Mouse (Mus musculus) heart, embryonic 10.5 days (tissue): ENCODE measurements around the gene Hmcn1. TPM values are rescaled to one million over a fixed set of nuclear protein-coding genes. Genes with fewer than 3 reads are reported as not detected.

Experiments used
- DNase-seq: peaks from one replicate; pipeline ENCODE4 v3.0.0-alpha.2; 2017; ENCODE audit warnings: low spot score
- H3K27ac ChIP-seq: fragments of 300-500 bp; sonication (generic); 2 replicates; pipeline ENCODE4 v1.5.1; 2016; ENCODE audit warnings: mild to moderate bottlenecking
- H3K27me3 ChIP-seq: fragments of 300-500 bp; sonication (generic); 2 replicates; pipeline ENCODE4 v1.6.1; 2016; ENCODE audit warnings: mild to moderate bottlenecking; ENCODE audit not compliant: poor library complexity, insufficient read depth, severe bottlenecking
- H3K36me3 ChIP-seq: fragments of 300-500 bp; sonication (generic); 2 replicates; pipeline ENCODE4 v1.6.1; 2016; ENCODE audit warnings: mild to moderate bottlenecking, moderate library complexity
- H3K4me1 ChIP-seq: fragments of 300-500 bp; sonication (generic); 2 replicates; pipeline ENCODE4 v1.6.1; 2016; ENCODE audit warnings: mild to moderate bottlenecking
- H3K4me3 ChIP-seq: fragments of 300-500 bp; sonication (generic); 2 replicates; pipeline ENCODE4 v1.5.1; 2016; ENCODE audit warnings: mild to moderate bottlenecking, moderate library complexity
- H3K9me3 ChIP-seq: fragments of 300-500 bp; sonication (generic); 2 replicates; pipeline ENCODE4 v1.6.1; 2016; ENCODE audit warnings: mild to moderate bottlenecking, moderate library complexity
- WGBS: fragments of 180-500 bp; shearing (Covaris S2); methylation state at CpG from one replicate; pipeline ENCODE4 v1.1.7; 2016; 5-methylcytosine and 5-hydroxymethylcytosine counted together
- polyA plus RNA-seq: library from polyadenylated mRNA; unstranded; fragments of >200 nt; fragmentation: Nextera tagmentation; extraction: Ambion mirVana; gene quantifications from 2 replicates; pipeline ENCODE4 v1.2.1, GENCODE M21; 2016

Gene Hmcn1
- 8.0 and 8.8 TPM in 2 replicates for polyA plus RNA-seq

GRCm38 (mm10) chr1:150993162-150994064 is at the start of gene Hmcn1:
Gene Hmcn1, minus strand, starts transcription at chr1:150993435.
- Histone ChIP-seq H3K27ac (peak within 1 kb of the TSS; percentile 95), H3K4me1 (peaks cover 22% of the 10 kb centered on the region; the same call in 1 of the 2 replicates), H3K36me3 (no peaks in the 10 kb centered on the region), H3K27me3 (no peaks in the 10 kb centered on the region), H3K4me3 (peak within 1 kb of the TSS; percentile 78), H3K9me3 (no peaks in the 10 kb centered on the region)
- peak; percentile 91 for DNase-seq
- under 1% methylated on average over 38 of the region's 38 CpGs for WGBS

- DNase-seq = no peak
- Histone ChIP-seq H3K9me3 (no peaks in the 10 kb centered on the region), H3K27me3 (no peaks in the 10 kb centered on the region), H3K36me3 (no peaks in the 10 kb centered on the region), H3K27ac (peak overlapping the region; percentile 64; the same call in 1 of the 2 replicates), H3K4me3 (peak overlapping the region; percentile 29; the same call in 1 of the 2 replicates), H3K4me1 (peaks cover 10% of the 10 kb centered on the region; the same call in 1 of the 2 replicates)
- 41% methylated on average over 18 of the region's 18 CpGs for WGBS
These were observed 47.9 kb upstream of the Hmcn1 start for GRCm38 (mm10) chr1:151040945-151041649.

- Histone ChIP-seq H3K27me3 (no peaks in the 10 kb centered on the region), H3K4me3 (no peak overlapping the region), H3K9me3 (no peaks in the 10 kb centered on the region), H3K36me3 (no peaks in the 10 kb centered on the region), H3K27ac (peak overlapping the region; percentile 64), H3K4me1 (peaks cover 10% of the 10 kb centered on the region; the same call in 1 of the 2 replicates)
- DNase-seq = no peak
- 66% methylated on average over 7 of the region's 7 CpGs for WGBS
These were observed 47.1 kb upstream of the Hmcn1 start for GRCm38 (mm10) chr1:151040290-151040689.

- WGBS = 66% methylated on average over 4 of the region's 4 CpGs
- Histone ChIP-seq H3K4me3 (no peak overlapping the region), H3K4me1 (peaks cover 10% of the 10 kb centered on the region; the same call in 1 of the 2 replicates), H3K27ac (no peak overlapping the region), H3K9me3 (no peaks in the 10 kb centered on the region), H3K27me3 (no peaks in the 10 kb centered on the region), H3K36me3 (no peaks in the 10 kb centered on the region)
- DNase-seq = no peak
These were observed 46.0 kb upstream of the Hmcn1 start for GRCm38 (mm10) chr1:151039189-151039588.

- Histone ChIP-seq H3K27ac (no peak overlapping the region), H3K4me3 (no peak overlapping the region), H3K4me1 (peaks cover 10% of the 10 kb centered on the region; the same call in 1 of the 2 replicates), H3K36me3 (no peaks in the 10 kb centered on the region), H3K9me3 (no peaks in the 10 kb centered on the region), H3K27me3 (no peaks in the 10 kb centered on the region)
- DNase-seq = no peak
- 68% methylated on average over 8 of the region's 8 CpGs for WGBS
These were observed 45.3 kb upstream of the Hmcn1 start for GRCm38 (mm10) chr1:151038566-151038965.

GRCm38 (mm10) chr1:151036405-151036985 is 43.3 kb upstream of the Hmcn1 start:
- Histone ChIP-seq H3K4me1 (peaks cover 10% of the 10 kb centered on the region; the same call in 1 of the 2 replicates), H3K4me3 (no peak overlapping the region), H3K36me3 (no peaks in the 10 kb centered on the region), H3K9me3 (no peaks in the 10 kb centered on the region), H3K27me3 (no peaks in the 10 kb centered on the region), H3K27ac (no peak overlapping the region)
- DNase-seq = no peak
- WGBS = 67% methylated on average over 15 of the region's 15 CpGs

- 0 out of 2 replicates have a peak, but pooled peaks cover 3% of the 10 kb centered on the region for H3K4me1 ChIP-seq
- H3K36me3 ChIP-seq = no peaks in the 10 kb centered on the region
- no peak overlapping the region for H3K4me3 ChIP-seq
- H3K27me3 ChIP-seq = no peaks in the 10 kb centered on the region
- no peaks in the 10 kb centered on the region for H3K9me3 ChIP-seq
- no peak for DNase-seq
- 63% methylated on average over 3 of the region's 3 CpGs for WGBS
- H3K27ac ChIP-seq = no peak overlapping the region
These were observed 42.5 kb upstream of the Hmcn1 start for GRCm38 (mm10) chr1:151035766-151036165.

- DNase-seq = no peak
- Histone ChIP-seq H3K9me3 (no peaks in the 10 kb centered on the region), H3K4me3 (no peak overlapping the region), H3K36me3 (no peaks in the 10 kb centered on the region), H3K27me3 (no peaks in the 10 kb centered on the region), H3K4me1 (no peaks in the 10 kb centered on the region), H3K27ac (no peak overlapping the region)
- WGBS = under 1% methylated on average over 5 of the region's 5 CpGs
These were observed 41.9 kb upstream of the Hmcn1 start for GRCm38 (mm10) chr1:151034993-151035592.

GRCm38 (mm10) chr1:151033291-151033690 is 40.1 kb upstream of the Hmcn1 start:
- Histone ChIP-seq H3K27ac (no peak overlapping the region), H3K27me3 (no peaks in the 10 kb centered on the region), H3K4me1 (no peaks in the 10 kb centered on the region), H3K4me3 (no peak overlapping the region), H3K36me3 (no peaks in the 10 kb centered on the region), H3K9me3 (no peaks in the 10 kb centered on the region)
- no peak for DNase-seq

GRCm38 (mm10) chr1:151031581-151031980 is 38.3 kb upstream of the Hmcn1 start:
- Histone ChIP-seq H3K9me3 (no peaks in the 10 kb centered on the region), H3K36me3 (no peaks in the 10 kb centered on the region), H3K27me3 (no peaks in the 10 kb centered on the region), H3K27ac (no peak overlapping the region), H3K4me3 (no peak overlapping the region), H3K4me1 (no peaks in the 10 kb centered on the region)
- DNase-seq = no peak
- WGBS = 63% methylated on average over 10 of the region's 10 CpGs

GRCm38 (mm10) chr1:151031086-151031485 is 37.9 kb upstream of the Hmcn1 start:
- Histone ChIP-seq H3K27ac (no peak overlapping the region), H3K4me3 (no peak overlapping the region), H3K4me1 (no peaks in the 10 kb centered on the region), H3K27me3 (no peaks in the 10 kb centered on the region), H3K36me3 (no peaks in the 10 kb centered on the region), H3K9me3 (no peaks in the 10 kb centered on the region)
- no peak for DNase-seq
- 79% methylated on average over 8 of the region's 8 CpGs for WGBS

GRCm38 (mm10) chr1:151025049-151025773 is 32.0 kb upstream of the Hmcn1 start:
- Histone ChIP-seq H3K9me3 (no peaks in the 10 kb centered on the region), H3K27ac (peak overlapping the region; percentile 67; the same call in 1 of the 2 replicates), H3K27me3 (no peaks in the 10 kb centered on the region), H3K4me1 (no peaks in the 10 kb centered on the region), H3K4me3 (no peak overlapping the region), H3K36me3 (no peaks in the 10 kb centered on the region)
- 60% methylated on average over 19 of the region's 19 CpGs for whole genome bisulfite sequencing
- DNase-seq = no peak
